Mouse (Mus musculus) embryonic facial prominence, embryonic 14.5 days (tissue): ENCODE data around the gene Clic3. TPM values are rescaled to one million over a fixed set of nuclear protein-coding genes. Genes with fewer than 3 reads are reported as not detected.

Source experiments
- ATAC-seq: fragments of 200-750 bp; cut with Nextera tagmentation; 2 replicates; pipeline ENCODE4 v1.8.0; 2017; ENCODE audit warnings: low read depth, moderate number of reproducible peaks, moderate TSS enrichment
- DNase-seq: peaks from one replicate; pipeline ENCODE4 v3.0.0-alpha.2; 2015; ENCODE audit warnings: low spot score
- H3K27ac ChIP-seq: fragments of 300-500 bp; sonication (generic); replicated peaks from 2 replicates; pipeline ENCODE4 v1.5.1; 2014; ENCODE audit warnings: low read depth, mild to moderate bottlenecking, low read length, moderate library complexity
- H3K27me3 ChIP-seq: fragments of 300-500 bp; sonication (generic); replicated peaks from 2 replicates; pipeline ENCODE4 v1.6.1; 2014; ENCODE audit warnings: low read length; ENCODE audit not compliant: control insufficient read depth, insufficient read depth
- H3K36me3 ChIP-seq: fragments of 300-500 bp; sonication (generic); 2 replicates; pipeline ENCODE4 v1.6.1; 2014; ENCODE audit warnings: low read length, mixed read lengths; ENCODE audit not compliant: control insufficient read depth, insufficient read depth
- H3K4me1 ChIP-seq: fragments of 300-500 bp; sonication (generic); 2 replicates; pipeline ENCODE4 v1.6.1; 2014; ENCODE audit warnings: antibody characterized with exemption, low read length; ENCODE audit not compliant: control insufficient read depth, insufficient read depth
- H3K4me2 ChIP-seq: fragments of 300-500 bp; sonication (generic); 2 replicates; pipeline ENCODE4 v1.6.1; 2014; ENCODE audit warnings: low read depth, mild to moderate bottlenecking, low read length, moderate library complexity, mixed read lengths
- H3K4me3 ChIP-seq: fragments of 300-500 bp; sonication (generic); 2 replicates; pipeline ENCODE4 v1.5.1; 2014; ENCODE audit warnings: low read depth, mild to moderate bottlenecking, low read length
- H3K9ac ChIP-seq: fragments of 300-500 bp; sonication (generic); 2 replicates; pipeline ENCODE4 v1.6.1; 2014; ENCODE audit warnings: low read depth, mild to moderate bottlenecking, low read length, moderate library complexity, mixed read lengths
- H3K9me3 ChIP-seq: fragments of 300-500 bp; sonication (generic); 2 replicates; pipeline ENCODE4 v1.6.1; 2016; ENCODE audit warnings: low read length; ENCODE audit not compliant: control insufficient read depth
- WGBS: fragments of 180-500 bp; shearing (Covaris S2); extraction: QIAGEN DNeasy Blood & Tissue Kit; methylation state at CpG from one replicate; pipeline ENCODE4 v1.1.7; 2014; 5-methylcytosine and 5-hydroxymethylcytosine counted together
- polyA plus RNA-seq: library from polyadenylated mRNA; unstranded; fragments of >200 nt; fragmentation: Nextera tagmentation; extraction: Ambion mirVana; gene quantifications from 2 replicates; pipeline ENCODE4 v1.2.1, GENCODE M21; 2014

Gene Clic3
- polyA plus RNA-seq, 1 experiment from 2014 or later = 22.7 TPM

DNA sequence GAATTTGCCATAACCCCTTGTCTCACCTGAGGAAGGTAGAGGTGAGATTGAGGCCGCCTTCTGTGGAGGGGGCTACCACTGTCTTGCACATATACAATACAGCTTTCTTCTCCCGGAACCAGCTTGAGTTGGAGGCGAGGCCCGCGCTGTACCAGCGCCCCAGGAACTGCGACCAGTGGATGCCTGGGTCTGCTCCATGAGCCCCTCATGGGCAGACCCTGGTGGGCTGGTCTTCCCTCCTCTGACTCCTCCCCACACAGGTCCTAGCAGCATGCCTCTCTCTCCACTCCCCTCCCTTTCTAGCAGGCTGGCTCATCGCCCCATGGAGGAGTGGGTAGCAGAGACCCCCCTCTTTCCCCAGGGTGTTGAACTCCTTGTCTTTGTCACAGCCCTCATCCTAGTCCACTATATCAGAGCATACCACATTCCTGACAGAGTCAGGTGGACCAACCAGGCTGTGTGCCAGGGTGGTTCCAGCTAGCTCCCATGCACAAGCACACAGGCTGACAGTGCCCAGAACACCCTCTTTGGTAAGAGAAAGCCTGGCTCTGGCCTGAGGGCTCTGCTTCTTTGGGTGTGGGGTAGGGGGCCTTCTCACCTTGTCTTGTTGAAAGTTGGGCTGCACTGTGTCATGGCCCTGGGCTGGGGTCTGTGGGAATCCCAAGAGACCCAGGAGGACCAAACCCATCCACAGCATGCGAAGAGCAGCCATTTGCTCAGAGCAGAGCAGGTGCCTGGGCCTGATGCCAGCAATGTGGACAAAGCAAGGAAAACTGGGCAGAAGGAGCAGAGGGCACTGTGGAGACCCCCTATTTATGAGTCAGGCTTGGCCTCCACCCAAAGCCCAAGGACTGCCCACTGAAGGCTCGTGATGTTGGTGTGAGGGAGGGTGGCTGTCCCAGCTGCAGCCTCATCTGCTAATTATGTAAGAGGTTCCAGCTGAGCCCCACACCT, 12.6 kb downstream of the Clic3 start:
- Histone ChIP-seq H3K27me3 (no peaks in the 10 kb centered on the region), H3K4me3 (no peak overlapping the region), H3K9ac (no peak overlapping the region), H3K9me3 (no peaks in the 10 kb centered on the region), H3K4me2 (no peak overlapping the region), H3K4me1 (peaks cover 9% of the 10 kb centered on the region; the same call in 1 of the 2 replicates), H3K36me3 (no peaks in the 10 kb centered on the region), H3K27ac (no peak overlapping the region)
- WGBS = 71% methylated on average over 10 of the region's 10 CpGs
- ATAC-seq = peak; percentile 60; the same call in 1 of the 2 replicates
- DNase-seq = peak; percentile 31

GRCm38 (mm10) chr2:25469969-25470368, 13.3 kb downstream of the Clic3 start, which contains the start of gene Ptgds:
Gene Ptgds, minus strand, starts transcription at chr2:25470046.
- Histone ChIP-seq H3K9ac (no peak within 1 kb of the TSS), H3K36me3 (no peaks in the 10 kb centered on the region), H3K27ac (no peak within 1 kb of the TSS), H3K4me1 (peaks cover 9% of the 10 kb centered on the region; the same call in 1 of the 2 replicates), H3K4me3 (no peak within 1 kb of the TSS), H3K9me3 (no peaks in the 10 kb centered on the region), H3K4me2 (no peak within 1 kb of the TSS), H3K27me3 (no peaks in the 10 kb centered on the region)
- ATAC-seq (no peak), DNase-seq (no peak)
- WGBS = 51% methylated on average over 6 of the region's 6 CpGs

DNA sequence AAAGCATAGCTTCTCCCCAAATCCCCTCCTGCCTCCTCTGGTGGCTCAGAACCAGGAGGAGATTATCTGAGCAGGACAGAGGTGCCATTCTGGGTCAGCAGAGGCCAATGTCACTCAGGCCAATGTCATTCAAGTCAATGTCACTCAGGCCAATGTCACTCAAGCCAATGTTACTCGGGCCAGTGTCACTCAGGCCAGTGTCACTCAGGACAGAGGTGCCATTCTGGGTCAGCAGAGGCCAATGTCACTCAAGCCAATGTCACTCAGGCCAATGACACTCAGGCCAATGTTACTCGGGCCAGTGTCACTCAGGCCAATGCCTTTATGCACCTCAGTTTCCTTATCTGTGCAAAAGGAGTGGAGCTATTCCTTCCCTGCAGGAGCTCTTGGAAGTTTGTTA, 15.9 kb downstream of the Clic3 start:
- Histone ChIP-seq H3K4me1 (0 out of 2 replicates have a peak, but pooled peaks cover 3% of the 10 kb centered on the region), H3K4me2 (no peak overlapping the region), H3K9ac (no peak overlapping the region), H3K27me3 (no peaks in the 10 kb centered on the region), H3K9me3 (no peaks in the 10 kb centered on the region), H3K4me3 (no peak overlapping the region), H3K36me3 (no peaks in the 10 kb centered on the region), H3K27ac (no peak overlapping the region)
- no peak for DNase-seq
- ATAC-seq = no peak
- WGBS = 76% methylated on average over 2 of the region's 2 CpGs

DNA sequence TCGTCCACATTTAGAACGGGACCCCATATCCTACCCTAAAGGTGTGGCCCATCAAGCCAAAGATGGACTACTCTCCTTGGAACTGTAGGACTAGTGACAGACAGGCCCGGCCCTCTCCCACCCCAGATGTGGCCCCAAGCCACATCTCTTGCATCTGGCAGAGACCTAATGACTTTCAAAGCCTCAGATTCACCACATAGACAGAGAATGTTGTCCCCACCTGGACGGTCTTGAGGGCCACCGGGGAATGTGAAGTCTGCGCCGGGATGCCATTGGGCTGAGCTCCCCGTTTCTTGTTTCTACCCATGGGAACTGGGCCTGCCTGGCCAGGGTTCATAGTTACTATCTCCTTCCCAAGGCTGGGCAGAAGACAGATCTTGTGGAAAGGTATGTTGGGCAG, 20.9 kb downstream of the Clic3 start:
- WGBS = 86% methylated on average over 7 of the region's 8 CpGs
- Histone ChIP-seq H3K9ac (no peak overlapping the region), H3K4me3 (no peak overlapping the region), H3K27ac (no peak overlapping the region), H3K36me3 (no peaks in the 10 kb centered on the region), H3K9me3 (no peaks in the 10 kb centered on the region), H3K4me2 (no peak overlapping the region), H3K4me1 (no peaks in the 10 kb centered on the region), H3K27me3 (no peaks in the 10 kb centered on the region)
- DNase-seq (no peak), ATAC-seq (no peak)

- ATAC-seq (no peak), DNase-seq (no peak)
- WGBS = 88% methylated on average over 3 of the region's 3 CpGs
- Histone ChIP-seq H3K4me1 (no peaks in the 10 kb centered on the region), H3K36me3 (no peaks in the 10 kb centered on the region), H3K9me3 (no peaks in the 10 kb centered on the region), H3K4me3 (no peak overlapping the region), H3K27ac (no peak overlapping the region), H3K27me3 (no peaks in the 10 kb centered on the region), H3K4me2 (no peak overlapping the region), H3K9ac (no peak overlapping the region)
Measured at GRCm38 (mm10) chr2:25477967-25478675, 21.5 kb downstream of the Clic3 start.

DNA sequence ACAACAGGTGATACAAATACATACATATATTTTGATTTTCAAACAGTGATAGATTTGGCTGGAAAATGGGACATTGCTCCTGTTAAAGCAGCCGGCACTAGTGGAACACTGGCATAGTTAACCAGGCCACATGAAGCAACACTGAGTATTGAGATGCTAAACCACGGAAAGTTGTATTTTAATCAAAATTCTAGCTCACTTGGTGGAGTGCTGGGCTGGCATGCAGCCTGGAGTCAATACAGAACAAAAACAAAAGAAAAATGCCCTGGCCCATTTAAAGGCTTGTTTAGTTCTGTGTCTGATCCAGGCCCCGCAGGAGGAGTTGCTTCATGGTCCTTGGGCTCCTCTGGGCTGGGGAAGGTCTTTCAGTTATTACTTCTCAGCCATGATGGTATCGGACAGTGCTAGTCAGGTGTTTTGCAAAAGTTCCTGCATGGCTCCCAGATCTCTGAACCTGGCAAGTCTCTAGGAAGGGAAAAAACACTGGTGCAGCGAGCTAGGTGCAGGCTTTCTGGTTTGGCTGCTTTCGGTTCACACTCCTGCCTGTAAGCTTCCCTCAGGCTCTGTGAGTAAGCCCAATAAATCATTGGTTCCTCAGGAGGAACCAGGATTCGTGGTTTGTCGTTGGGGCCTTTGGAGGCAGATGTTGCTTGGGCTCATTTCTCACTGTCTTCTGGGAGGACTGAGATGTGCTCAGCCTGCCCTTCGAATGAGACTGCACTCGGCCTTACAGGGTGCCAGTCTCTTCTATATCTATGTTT, 23.1 kb downstream of the Clic3 start:
- Histone ChIP-seq H3K4me1 (no peaks in the 10 kb centered on the region), H3K27me3 (no peaks in the 10 kb centered on the region), H3K9me3 (no peaks in the 10 kb centered on the region), H3K4me3 (no peak overlapping the region), H3K27ac (no peak overlapping the region), H3K36me3 (no peaks in the 10 kb centered on the region), H3K9ac (no peak overlapping the region), H3K4me2 (no peak overlapping the region)
- DNase-seq (peak; percentile 52), ATAC-seq (no peak)
- WGBS = 72% methylated on average over 10 of the region's 10 CpGs

- Histone ChIP-seq H3K4me1 (no peaks in the 10 kb centered on the region), H3K4me2 (no peak overlapping the region), H3K36me3 (no peaks in the 10 kb centered on the region), H3K9ac (no peak overlapping the region), H3K4me3 (no peak overlapping the region), H3K9me3 (no peaks in the 10 kb centered on the region), H3K27me3 (no peaks in the 10 kb centered on the region), H3K27ac (no peak overlapping the region)
- 82% methylated on average over 1 of the region's 1 CpGs for WGBS
- DNase-seq (no peak), ATAC-seq (no peak)
Measured at GRCm38 (mm10) chr2:25480541-25480940, 23.9 kb downstream of the Clic3 start.

GRCm38 (mm10) chr2:25482969-25483368, 26.3 kb downstream of the Clic3 start:
- no peaks in the 10 kb centered on the region for H3K9me3 ChIP-seq
- DNase-seq (peak; percentile 39), ATAC-seq (no peak)
- 28% methylated on average over 7 of the region's 7 CpGs for whole genome bisulfite sequencing
- no peak overlapping the region for H3K4me2 ChIP-seq
- no peak overlapping the region for H3K27ac ChIP-seq
- no peak overlapping the region for H3K4me3 ChIP-seq
- no peaks in the 10 kb centered on the region for H3K27me3 ChIP-seq
- no peak overlapping the region for H3K9ac ChIP-seq
- no peaks in the 10 kb centered on the region for H3K4me1 ChIP-seq
- no peaks in the 10 kb centered on the region for H3K36me3 ChIP-seq
